Mouse (Mus musculus) C2C12 (cell line): ENCODE measurements around the gene Scarb1.

ENCODE experiments used
- CEBPB ChIP-seq: IDR thresholded peaks from one replicate; pipeline ENCODE4 v1.6.1; 2011; ENCODE audit warnings: low read depth, mild to moderate bottlenecking, control low read depth, moderate library complexity
- CTCF ChIP-seq: IDR thresholded peaks from one replicate; pipeline ENCODE4 v1.5.1; 2011; ENCODE audit not compliant: control insufficient read depth, insufficient read depth, insufficient read length
- MAX ChIP-seq: IDR thresholded peaks from one replicate; pipeline ENCODE4 v1.6.1; 2011; ENCODE audit warnings: mild to moderate bottlenecking, control low read depth
- MYOG ChIP-seq: IDR thresholded peaks from one replicate; pipeline ENCODE4 v1.6.1; 2011; ENCODE audit not compliant: control insufficient read depth, insufficient read length; ENCODE audit errors: extremely low read depth
- USF1 ChIP-seq: IDR thresholded peaks from one replicate; pipeline ENCODE4 v1.6.1; 2011; ENCODE audit warnings: low read depth, mild to moderate bottlenecking, control low read depth, moderate library complexity

DNA sequence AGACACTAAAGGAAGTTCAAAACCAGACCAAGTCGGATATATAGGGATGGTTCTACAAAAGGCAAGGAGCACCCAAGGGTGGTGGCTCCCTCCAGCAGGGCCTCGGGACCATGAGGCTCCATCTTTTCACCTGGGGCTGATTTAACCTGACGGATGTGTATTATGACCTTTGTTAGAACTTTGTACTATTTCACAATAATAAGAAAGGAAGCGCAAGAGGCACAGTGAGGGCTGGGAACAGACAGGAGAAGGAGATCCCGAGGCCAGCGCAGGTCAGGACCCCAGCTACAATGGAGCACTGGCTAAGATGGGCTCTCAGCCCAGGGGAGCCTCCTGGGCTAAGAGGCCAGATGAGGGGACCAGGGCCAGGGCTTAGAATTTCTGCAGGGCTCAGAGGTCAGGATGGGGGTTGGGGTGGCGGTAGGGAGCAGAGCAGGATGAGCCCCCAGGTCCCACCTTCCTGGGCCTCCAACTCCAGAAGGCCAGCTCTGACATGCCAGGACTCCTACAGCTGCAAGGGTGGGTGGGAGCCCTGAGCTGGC lies 16.9 kb downstream of the Scarb1 start:
- TF ChIP-seq CTCF (no peak), MYOG (no peak), MAX (no peak), CEBPB (no peak), USF1 (no peak)
